Mouse (Mus musculus) brown adipose tissue, adult 24 weeks (tissue): ENCODE measurements around the gene Eya4. TPM values are rescaled to one million over a fixed set of nuclear protein-coding genes. Genes with fewer than 3 reads are reported as not detected.

Source experiments
- H3K27ac ChIP-seq: fragments of 200-500 bp; replicated peaks from 2 replicates; pipeline ENCODE4 v1.5.1; 2012; ENCODE audit warnings: low read depth, mild to moderate bottlenecking, low read length
- H3K4me1 ChIP-seq: fragments of 200-500 bp; 2 replicates; pipeline ENCODE4 v1.6.1; 2012; ENCODE audit warnings: low read length, mixed read lengths; ENCODE audit not compliant: control insufficient read depth, insufficient read depth, insufficient read length
- H3K4me3 ChIP-seq: fragments of 200-500 bp; 2 replicates; pipeline ENCODE4 v1.5.1; 2012; ENCODE audit warnings: low read depth, mild to moderate bottlenecking, low read length, moderate library complexity; ENCODE audit not compliant: insufficient read depth
- polyA plus RNA-seq: library from polyadenylated mRNA; stranded (reverse); fragments of >200 nt; gene quantifications from 2 replicates; pipeline ENCODE4 v1.2.4, GENCODE M21; 2012; ENCODE audit not compliant: missing spikeins, insufficient read depth, insufficient read length

Eya4 gene
- polyA plus RNA-seq, 1 experiment, result 0.63 TPM

GRCm38 (mm10) chr10:23150401-23150800 is 200.2 kb downstream of the Eya4 start:
- Histone ChIP-seq H3K4me1 (no peaks in the 10 kb centered on the region), H3K4me3 (no peak overlapping the region), H3K27ac (no peak overlapping the region)

GRCm38 (mm10) chr10:23144616-23145015 is 206.0 kb downstream of the Eya4 start:
- no peaks in the 10 kb centered on the region for H3K4me1 ChIP-seq
- H3K27ac ChIP-seq, result no peak overlapping the region
- H3K4me3 ChIP-seq, result no peak overlapping the region

- Histone ChIP-seq H3K27ac (no peak overlapping the region), H3K4me1 (no peaks in the 10 kb centered on the region), H3K4me3 (no peak overlapping the region)
Measured at GRCm38 (mm10) chr10:23127947-23128346, 222.6 kb downstream of the Eya4 start.

DNA sequence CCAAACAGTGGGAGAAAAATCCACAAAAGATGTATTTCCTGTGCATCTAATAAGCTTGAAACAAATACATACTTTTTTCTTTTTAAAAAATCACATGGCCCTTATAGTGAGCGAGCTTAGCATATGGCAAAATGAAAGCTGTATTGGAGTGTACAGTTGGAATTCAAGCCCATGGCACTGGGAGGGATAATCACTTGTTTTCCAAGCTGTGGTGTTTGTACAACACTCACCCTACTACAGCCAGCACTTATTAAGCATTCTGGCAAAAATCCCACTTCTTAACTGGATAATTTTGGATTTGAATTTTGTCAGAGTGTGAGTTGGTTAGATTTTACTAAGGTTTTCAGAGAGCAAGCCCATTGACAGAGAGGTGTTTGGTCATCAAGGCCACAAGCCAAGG is 223.4 kb downstream of the Eya4 start:
- H3K4me3 ChIP-seq, result no peak overlapping the region
- no peaks in the 10 kb centered on the region for H3K4me1 ChIP-seq
- H3K27ac ChIP-seq, result no peak overlapping the region

DNA sequence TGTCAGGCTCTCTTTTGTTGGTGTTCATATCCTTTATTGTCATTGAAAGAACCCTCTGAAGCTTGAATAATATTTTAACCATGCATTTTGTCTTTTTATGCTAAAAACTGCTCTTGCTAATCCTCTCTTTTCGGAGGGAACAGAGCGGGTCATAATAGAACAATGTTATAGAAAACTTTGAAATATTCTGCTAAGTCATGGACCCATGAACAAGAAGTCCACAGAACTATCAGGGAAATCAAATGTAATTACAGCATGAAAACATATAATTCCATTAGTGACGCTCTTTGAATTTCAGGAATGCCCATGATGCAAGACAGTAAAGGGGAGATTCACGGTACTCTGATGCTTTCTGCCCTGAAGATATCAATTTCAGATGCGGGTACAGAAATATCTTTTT is 224.1 kb downstream of the Eya4 start:
- Histone ChIP-seq H3K4me3 (no peak overlapping the region), H3K4me1 (no peaks in the 10 kb centered on the region), H3K27ac (no peak overlapping the region)

DNA sequence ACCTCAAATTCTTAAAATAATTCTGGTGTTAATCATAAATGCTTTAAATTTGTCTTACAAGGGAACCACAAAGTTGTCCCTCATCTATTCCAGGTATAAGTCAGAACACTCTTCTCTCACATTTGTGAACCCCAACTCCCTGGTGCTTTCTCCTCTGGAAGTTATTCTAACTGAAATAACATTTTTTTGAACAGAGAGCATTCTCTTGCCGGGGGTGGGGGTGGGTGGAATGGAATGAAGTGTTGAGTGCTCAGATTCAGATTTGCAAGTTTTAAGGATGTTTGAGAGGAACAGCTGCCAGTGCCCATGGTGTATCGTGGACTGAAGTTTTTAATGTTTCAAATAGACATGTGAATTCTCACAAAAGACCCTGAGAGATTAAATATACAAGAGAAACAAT is 230.1 kb downstream of the Eya4 start:
- no peak overlapping the region for H3K27ac ChIP-seq

GRCm38 (mm10) chr10:23116786-23117410 is 233.7 kb downstream of the Eya4 start:
- H3K4me1 ChIP-seq, result no peaks in the 10 kb centered on the region
- H3K4me3 ChIP-seq, result no peak overlapping the region
- H3K27ac ChIP-seq, result no peak overlapping the region

More for the DNA sequence above, 230.1 kb downstream of the Eya4 start:
- Histone ChIP-seq H3K4me3 (no peak overlapping the region), H3K4me1 (no peaks in the 10 kb centered on the region)

GRCm38 (mm10) chr10:23116063-23116462 is 234.5 kb downstream of the Eya4 start:
- Histone ChIP-seq H3K4me3 (no peak overlapping the region), H3K27ac (no peak overlapping the region), H3K4me1 (no peaks in the 10 kb centered on the region)

DNA sequence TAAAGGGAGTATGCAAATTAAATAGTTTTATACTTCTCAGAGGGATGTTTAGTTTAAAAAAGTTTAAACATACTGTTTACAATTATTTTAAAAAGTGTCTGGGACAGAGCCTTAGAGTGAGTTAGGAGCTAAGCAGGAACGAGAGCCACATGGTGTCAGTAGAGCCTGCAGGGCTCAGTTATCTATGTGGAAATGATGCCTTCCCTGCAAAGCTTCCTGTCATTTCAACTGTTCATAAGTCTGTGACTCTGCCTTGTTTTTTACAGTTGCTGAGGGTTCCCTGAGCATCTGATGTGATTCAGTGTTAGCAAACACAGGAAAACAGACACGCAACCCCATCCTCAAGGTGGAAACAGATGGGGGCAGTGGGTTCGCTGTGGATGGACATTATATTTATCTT is 235.3 kb downstream of the Eya4 start:
- Histone ChIP-seq H3K4me1 (no peaks in the 10 kb centered on the region), H3K27ac (no peak overlapping the region)

DNA sequence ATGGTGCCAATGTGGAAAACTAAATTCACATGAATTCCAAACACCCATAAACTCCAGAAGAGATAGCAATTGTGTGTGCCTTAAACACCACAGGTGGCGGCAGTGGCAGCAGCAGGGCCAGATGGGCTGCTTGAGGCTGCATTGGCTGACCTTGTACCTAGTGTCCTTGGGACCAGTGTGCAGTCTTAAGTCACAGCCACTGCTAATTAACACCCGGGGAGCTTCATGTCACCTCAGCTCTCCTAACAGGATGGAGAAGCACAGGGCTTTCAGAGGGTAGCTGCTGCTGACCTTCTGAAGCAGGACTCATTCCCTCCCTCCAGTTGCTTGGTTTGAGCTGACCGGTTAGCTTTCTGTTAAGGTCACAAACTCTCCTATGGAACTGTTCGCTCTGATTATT is 242.5 kb downstream of the Eya4 start:
- Histone ChIP-seq H3K4me3 (no peak overlapping the region), H3K27ac (no peak overlapping the region), H3K4me1 (no peaks in the 10 kb centered on the region)

More for the DNA sequence above, 235.3 kb downstream of the Eya4 start:
- no peak overlapping the region for H3K4me3 ChIP-seq

DNA sequence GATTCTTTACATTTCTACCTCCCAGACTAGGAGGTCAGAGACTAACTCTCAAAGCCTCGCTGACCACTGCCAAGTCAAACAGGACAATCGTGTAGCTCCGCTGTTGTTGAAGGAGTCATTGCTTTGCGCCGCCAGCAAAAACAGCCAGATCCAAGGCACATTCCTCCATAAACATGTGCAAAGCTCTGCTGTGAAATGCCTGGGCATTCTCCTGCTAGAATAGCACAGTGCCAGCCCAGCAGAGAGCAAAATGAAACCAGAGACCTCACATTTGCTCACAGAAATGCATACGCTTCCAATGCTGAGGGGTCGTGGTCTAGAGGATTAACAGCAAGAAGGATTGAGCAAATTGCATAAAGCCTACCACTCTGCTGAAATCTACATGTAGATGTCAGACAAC is 258.1 kb downstream of the Eya4 start:
- Histone ChIP-seq H3K4me1 (no peaks in the 10 kb centered on the region), H3K4me3 (no peak overlapping the region), H3K27ac (no peak overlapping the region)

- Histone ChIP-seq H3K4me3 (no peak overlapping the region), H3K27ac (no peak overlapping the region), H3K4me1 (no peaks in the 10 kb centered on the region)
Measured at GRCm38 (mm10) chr10:23091552-23091951, 259.0 kb downstream of the Eya4 start.

- no peak overlapping the region for H3K27ac ChIP-seq
- H3K4me1 ChIP-seq, result no peaks in the 10 kb centered on the region
Measured at GRCm38 (mm10) chr10:23090323-23090722, 260.3 kb downstream of the Eya4 start.

DNA sequence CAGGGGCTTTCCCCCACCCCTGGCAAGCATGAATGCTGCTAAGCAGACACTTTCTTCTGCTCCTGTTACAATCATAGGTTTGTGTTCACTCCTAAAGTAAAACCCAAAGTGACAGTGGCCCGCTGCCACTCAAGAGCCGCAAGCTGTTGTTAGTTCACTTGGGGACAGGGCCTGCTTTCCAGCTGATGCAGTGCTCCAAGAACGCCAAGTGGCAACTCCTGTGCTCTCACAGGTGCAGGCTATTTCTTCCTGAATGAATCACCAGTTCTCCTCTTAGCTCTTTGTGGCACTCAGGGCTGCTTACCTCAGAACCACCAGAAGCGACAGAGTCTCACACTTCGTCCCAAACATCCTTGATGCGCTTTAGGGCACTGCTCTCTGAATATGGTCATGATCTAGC is 261.3 kb downstream of the Eya4 start:
- no peak overlapping the region for H3K27ac ChIP-seq
- H3K4me1 ChIP-seq, result no peaks in the 10 kb centered on the region
- no peak overlapping the region for H3K4me3 ChIP-seq

More at GRCm38 (mm10) chr10:23090323-23090722, 260.3 kb downstream of the Eya4 start:
- no peak overlapping the region for H3K4me3 ChIP-seq

DNA sequence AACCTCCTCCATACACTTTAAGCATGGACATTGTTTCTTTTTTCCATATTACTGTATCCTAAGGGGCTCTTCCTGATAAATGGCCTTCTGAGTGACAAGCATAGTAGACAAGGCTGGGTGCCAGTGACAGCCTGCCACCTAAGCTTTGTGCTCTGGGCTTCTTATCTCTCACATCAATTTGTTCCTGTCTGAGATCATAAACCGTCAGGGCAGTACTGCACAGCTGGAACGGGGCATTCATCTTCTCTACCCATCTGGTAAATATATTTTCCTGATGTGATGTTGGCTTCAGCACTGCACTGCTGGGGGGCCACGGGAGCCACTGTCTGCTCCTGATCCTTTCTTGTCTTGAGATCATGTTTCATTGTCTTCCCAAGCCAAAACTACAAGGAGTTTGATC is 261.8 kb downstream of the Eya4 start:
- Histone ChIP-seq H3K4me1 (no peaks in the 10 kb centered on the region), H3K4me3 (no peak overlapping the region)

DNA sequence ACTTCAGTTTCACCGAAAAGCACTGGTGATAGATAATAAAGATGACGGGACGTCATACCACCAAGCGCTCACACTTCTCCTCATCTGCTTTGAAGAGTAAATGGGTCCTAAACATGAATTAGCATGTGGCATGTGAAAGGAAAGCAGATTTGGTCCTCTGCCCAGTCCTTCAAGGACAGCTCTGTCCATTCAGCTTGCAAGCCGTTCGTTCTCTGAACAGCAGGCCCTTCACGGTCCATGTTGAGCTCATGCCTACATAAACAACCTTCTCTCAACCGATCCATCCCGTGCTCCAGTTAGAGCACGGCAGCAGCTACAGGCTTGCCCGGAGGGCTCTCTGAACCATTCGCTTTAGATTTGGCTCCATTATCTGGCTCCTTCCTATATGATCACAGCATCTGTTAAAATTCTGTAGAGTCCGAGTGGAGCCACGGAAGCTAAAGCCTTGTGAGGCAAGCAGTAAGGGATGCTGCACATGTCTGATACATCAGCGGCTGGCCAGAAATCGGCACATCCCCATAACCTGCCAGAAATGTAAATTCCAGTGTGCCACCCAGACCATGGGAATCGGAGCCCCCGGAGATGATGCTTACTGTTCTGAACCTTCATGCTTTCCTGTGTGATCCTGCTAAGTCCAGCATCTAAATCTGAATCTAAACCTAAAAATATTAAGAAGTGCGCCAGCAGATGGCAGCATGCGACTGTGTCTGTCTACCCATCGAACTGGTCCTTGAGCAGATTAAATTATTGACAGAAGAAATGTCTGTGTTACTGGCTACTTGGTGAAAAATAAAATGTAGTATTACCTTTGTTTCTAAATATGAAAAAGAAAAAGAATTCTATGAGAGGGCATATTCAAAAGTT is 264.0 kb downstream of the Eya4 start:
- no peaks in the 10 kb centered on the region for H3K4me1 ChIP-seq
- H3K27ac ChIP-seq, result no peak overlapping the region
- H3K4me3 ChIP-seq, result no peak overlapping the region

More for the DNA sequence above, 261.8 kb downstream of the Eya4 start:
- H3K27ac ChIP-seq, result no peak overlapping the region
